ENCODE assay signal across 23 mouse cellular contexts in the genomic region with DNA sequence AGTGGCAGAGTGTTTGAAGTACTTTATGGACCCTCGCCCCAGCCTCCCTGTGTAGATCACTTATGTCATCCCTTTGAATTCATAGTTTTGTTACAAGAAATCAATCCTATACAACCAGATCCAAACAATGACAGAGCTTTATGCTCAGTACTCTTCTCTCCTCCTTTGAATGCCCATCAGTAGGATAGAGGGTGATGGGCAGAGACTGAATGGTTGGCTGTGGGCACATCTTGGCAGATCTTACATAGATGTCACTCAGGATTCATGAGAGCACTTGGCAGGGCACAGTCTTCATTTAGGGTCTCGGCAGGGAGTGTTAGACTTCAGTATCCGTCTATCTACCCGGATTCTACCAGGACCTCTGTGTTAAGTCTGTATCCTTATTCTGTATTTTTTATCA.
"Had no signal": no experiment of that assay in that cellular context is flagged by ENCODE, and none has a peak within 500 bp of the region (broad histone marks: within the 10 kb centered on the region; RNA-seq: fewer than 3 reads in every experiment).

No protein-coding gene starts in this region.

- H3K9ac ChIP-seq: heart, embryonic 12.5 days; hindbrain, embryonic 12.5 days; hindbrain, embryonic 15.5 days; kidney, embryonic 15.5 days; limb, embryonic 13.5 days; limb, embryonic 15.5 days; liver, embryonic 12.5 days; liver, embryonic 14.5 days had no signal

- ATAC-seq: intestine, embryonic 16.5 days; liver, embryonic 12.5 days had no signal

- DNase-seq: gastrocnemius, postnatal 14 days; gastrocnemius, postnatal 36 days; heart, adult 18-20 months; heart, postnatal 10 days; heart, postnatal 36 days; kidney, adult 11 months; kidney, adult 2 months; kidney, adult 9 months; kidney, postnatal 14 days; kidney, postnatal 36 days; layer of hippocampus, adult 9-11 months; layer of hippocampus, postnatal 36 days had no signal

- H3K4me1 ChIP-seq: heart, embryonic 10.5 days; heart, embryonic 12.5 days; limb, embryonic 13.5 days; limb, embryonic 15.5 days; liver, embryonic 12.5 days had no signal

- H3K36me3 ChIP-seq: heart, embryonic 10.5 days; heart, embryonic 12.5 days; hindbrain, embryonic 12.5 days; hindbrain, embryonic 15.5 days; kidney, embryonic 15.5 days; limb, embryonic 13.5 days; limb, embryonic 15.5 days; liver, embryonic 12.5 days had no signal

- H3K27ac ChIP-seq: heart, embryonic 10.5 days; hindbrain, embryonic 12.5 days; hindbrain, embryonic 15.5 days; kidney, embryonic 15.5 days; kidney, postnatal 0 days; limb, embryonic 13.5 days; limb, embryonic 15.5 days; liver, embryonic 12.5 days; liver, embryonic 14.5 days had no signal

- H3K4me2 ChIP-seq: heart, embryonic 12.5 days; hindbrain, embryonic 12.5 days; hindbrain, embryonic 15.5 days; kidney, embryonic 15.5 days; limb, embryonic 13.5 days; limb, embryonic 15.5 days; liver, embryonic 12.5 days had no signal

- H3K4me3 ChIP-seq: heart, embryonic 10.5 days; heart, embryonic 12.5 days; hindbrain, embryonic 12.5 days; hindbrain, embryonic 15.5 days; kidney, embryonic 15.5 days; limb, embryonic 13.5 days; limb, embryonic 15.5 days; liver, embryonic 12.5 days had no signal

- H3K9me3 ChIP-seq: heart, embryonic 10.5 days; heart, embryonic 12.5 days; hindbrain, embryonic 12.5 days; hindbrain, embryonic 15.5 days; kidney, embryonic 15.5 days; limb, embryonic 13.5 days; limb, embryonic 15.5 days; liver, embryonic 12.5 days had no signal

- H3K27me3 ChIP-seq: hindbrain, embryonic 12.5 days; hindbrain, embryonic 15.5 days; kidney, embryonic 15.5 days; limb, embryonic 15.5 days; liver, embryonic 12.5 days had no signal
